Mouse (Mus musculus): ENCODE results near the gene Ccdc54.

Gene Ccdc54

GRCm38 (mm10) chr16:50591054-50591453, at the start of gene Ccdc54:
Ccdc54 (minus strand) TSS chr16:50591154.
- no peak for DNase-seq (ENCODE audit: low spot score)

GRCm38 (mm10) chr16:50632585-50632984, 41.6 kb upstream of the Ccdc54 start:
- DNase-seq (ENCODE audit: low spot score): no peak

- no peak for DNase-seq (ENCODE audit: low spot score)
Observed at GRCm38 (mm10) chr16:50615569-50615968, 24.6 kb upstream of the Ccdc54 start.

GRCm38 (mm10) chr16:50612944-50613343, 22.0 kb upstream of the Ccdc54 start:
- DNase-seq (ENCODE audit: low spot score): no peak

- no peak for DNase-seq (ENCODE audit: low spot score)
Observed at GRCm38 (mm10) chr16:50610580-50610979, 19.6 kb upstream of the Ccdc54 start.

GRCm38 (mm10) chr16:50607776-50608562, 17.0 kb upstream of the Ccdc54 start:
- DNase-seq (ENCODE audit: low spot score): no peak

- no peak for DNase-seq (ENCODE audit: low spot score)
Observed at GRCm38 (mm10) chr16:50604826-50605225, 13.9 kb upstream of the Ccdc54 start.

GRCm38 (mm10) chr16:50601947-50602346, 11.0 kb upstream of the Ccdc54 start:
- no peak for DNase-seq (ENCODE audit: low spot score)

- DNase-seq (ENCODE audit: low spot score): no peak
Observed at GRCm38 (mm10) chr16:50600665-50601064, 9.7 kb upstream of the Ccdc54 start.

DNA sequence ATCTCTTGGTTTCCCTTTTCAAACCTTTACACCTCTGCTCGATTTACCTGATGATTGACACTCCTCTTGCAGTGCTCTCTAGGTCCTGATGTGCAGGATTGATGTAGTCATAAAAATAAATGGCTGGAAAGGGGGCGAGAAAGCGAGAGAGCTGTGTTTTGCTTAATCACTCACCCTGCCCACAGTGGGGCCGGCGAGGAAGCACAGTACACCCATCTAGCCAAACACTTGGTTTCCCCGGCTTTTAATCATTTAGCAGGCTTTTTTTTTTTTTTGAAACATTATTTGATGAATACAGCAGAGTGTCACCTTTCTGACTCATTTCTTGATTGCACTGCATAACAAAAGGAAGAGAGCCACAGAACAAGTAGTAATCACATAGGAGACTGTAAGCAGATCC, 5.7 kb upstream of the Ccdc54 start:
- no peak for DNase-seq (ENCODE audit: low spot score)

- no peak for DNase-seq (ENCODE audit: low spot score)
Observed at GRCm38 (mm10) chr16:50596171-50596570, 5.2 kb upstream of the Ccdc54 start.

GRCm38 (mm10) chr16:50594876-50595275, 3.9 kb upstream of the Ccdc54 start:
- DNase-seq (ENCODE audit: low spot score): no peak

DNA sequence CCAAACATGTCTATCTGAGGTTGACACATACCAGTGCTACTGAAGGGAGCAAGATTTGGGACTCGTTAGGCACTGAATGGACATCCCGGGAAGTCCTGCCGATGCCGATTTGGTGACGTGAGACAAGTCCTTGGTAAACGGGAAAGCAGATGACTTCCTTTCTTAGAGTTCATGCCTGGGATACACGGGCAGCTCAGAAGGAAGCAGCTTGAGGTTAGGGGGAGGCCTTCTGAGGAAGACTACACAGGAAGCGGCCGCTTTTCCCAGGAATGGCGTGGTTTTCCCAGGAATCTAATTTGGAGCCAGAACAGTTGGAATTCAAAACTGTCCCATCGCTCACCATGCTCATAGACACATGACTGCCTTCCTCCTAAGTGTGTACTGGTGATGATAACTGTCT, 2.4 kb upstream of the Ccdc54 start:
- no peak for DNase-seq (ENCODE audit: low spot score)

DNA sequence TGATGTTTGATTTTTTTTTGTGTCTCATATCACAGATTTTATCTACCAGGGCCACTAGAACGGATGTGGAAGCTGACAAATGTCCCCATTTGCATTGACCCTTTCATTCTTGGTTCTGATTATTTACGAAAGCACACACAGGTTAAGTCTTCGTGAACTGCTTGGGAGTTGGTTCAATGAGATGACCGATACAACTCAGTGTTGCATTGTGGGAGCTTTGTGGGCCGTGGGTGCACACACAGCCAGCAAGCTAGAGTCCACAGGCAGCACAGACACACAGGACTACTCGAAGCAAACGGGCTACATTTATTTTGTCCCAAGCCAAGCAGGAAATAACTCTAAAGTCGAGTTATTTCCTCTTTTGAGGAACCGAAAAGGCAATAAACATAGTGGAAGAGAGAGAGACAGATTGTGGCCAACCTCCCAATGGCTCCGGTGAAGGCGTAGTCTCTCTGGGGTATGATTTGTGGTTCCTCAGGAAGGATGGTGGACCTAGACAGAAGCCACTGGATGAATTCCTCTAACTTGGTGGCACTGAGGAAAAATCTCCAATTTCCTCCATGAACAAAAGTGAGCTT, 1.3 kb downstream of the Ccdc54 start:
- no peak for DNase-seq (ENCODE audit: low spot score)

DNA sequence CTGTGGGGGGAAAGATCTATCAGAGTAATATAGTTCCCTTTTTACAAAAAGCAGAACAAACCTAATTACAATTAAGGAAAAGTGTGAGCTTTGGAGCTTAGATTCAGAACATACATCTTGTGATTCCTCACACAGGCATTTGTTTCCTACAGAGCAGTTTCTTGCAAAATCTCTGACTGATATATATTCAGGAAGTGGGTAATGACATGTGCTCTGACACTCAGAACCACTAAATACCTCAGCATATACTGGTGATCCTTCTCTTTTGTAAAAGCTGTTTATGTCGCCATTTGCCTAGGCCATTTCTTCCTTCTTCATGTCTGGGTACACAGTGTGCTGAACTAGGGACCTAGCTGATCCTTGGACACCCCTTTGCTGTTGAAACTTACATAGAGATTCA, 2.8 kb downstream of the Ccdc54 start:
- no peak for DNase-seq (ENCODE audit: low spot score)

GRCm38 (mm10) chr16:50587139-50587538, 3.8 kb downstream of the Ccdc54 start:
- DNase-seq (ENCODE audit: low spot score): no peak

DNA sequence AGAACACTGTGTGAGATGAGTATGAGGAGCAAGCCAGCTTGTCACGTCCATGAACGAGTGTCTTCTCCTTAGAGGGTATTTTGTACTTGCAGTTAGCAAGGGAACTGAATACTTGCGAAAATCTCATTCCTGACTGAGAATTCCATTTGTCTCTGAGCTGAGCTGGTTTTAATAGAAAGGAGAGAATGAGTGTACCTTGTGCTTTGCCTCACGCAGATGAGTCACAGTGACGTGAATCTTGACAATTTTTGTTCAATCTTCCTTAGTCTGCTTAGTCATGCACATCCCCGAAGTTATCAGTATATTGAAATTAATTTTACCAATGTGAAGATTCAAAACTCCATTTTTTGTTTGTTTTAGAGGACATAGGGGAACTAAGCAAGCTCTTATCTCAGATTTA, 12.6 kb downstream of the Ccdc54 start:
- no peak for DNase-seq (ENCODE audit: low spot score)

GRCm38 (mm10) chr16:50572557-50572956, 18.4 kb downstream of the Ccdc54 start:
- no peak for DNase-seq (ENCODE audit: low spot score)

- DNase-seq (ENCODE audit: low spot score): no peak
Observed at GRCm38 (mm10) chr16:50559163-50559771, 31.7 kb downstream of the Ccdc54 start.

DNA sequence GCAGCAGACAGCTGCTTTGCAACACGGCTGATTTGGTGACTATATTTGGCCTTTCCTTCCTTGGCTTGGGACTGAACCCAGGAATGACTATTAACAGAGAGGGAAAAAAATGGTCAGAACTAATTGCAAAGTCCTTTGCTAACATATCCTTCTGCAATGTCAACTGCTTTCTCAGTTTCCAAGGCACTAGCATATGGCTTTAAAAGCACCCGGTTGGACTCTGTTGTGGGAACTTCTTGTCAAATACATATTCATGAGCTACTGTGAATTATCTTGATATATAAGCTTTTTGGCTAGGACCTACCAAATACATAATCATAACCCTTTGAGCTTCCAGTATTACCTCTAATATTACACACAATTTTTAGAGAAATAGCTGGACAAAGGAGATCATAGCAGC, 37.1 kb downstream of the Ccdc54 start:
- no peak for DNase-seq (ENCODE audit: low spot score)

- DNase-seq (ENCODE audit: low spot score): no peak
Observed at GRCm38 (mm10) chr16:50551871-50552528, 39.0 kb downstream of the Ccdc54 start.

DNA sequence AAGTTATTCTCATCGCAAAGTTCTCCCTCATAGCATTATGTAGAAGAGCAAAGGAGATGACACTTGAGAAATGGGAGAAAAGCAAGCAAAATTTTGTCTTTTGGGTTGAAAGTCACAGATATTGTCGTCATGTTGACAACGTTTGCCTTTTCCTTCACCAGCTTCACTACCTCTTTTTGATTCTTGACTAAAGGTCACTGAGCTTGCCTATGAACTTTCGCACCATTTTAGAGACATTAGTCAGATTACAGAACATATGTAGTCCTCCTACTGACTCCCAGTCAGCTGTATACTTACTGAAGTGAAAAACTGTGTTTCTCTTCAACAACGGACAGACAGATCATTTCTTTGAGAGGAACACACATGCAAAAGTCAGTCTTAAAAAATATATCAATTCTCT, 40.0 kb downstream of the Ccdc54 start:
- no peak for DNase-seq (ENCODE audit: low spot score)
